Mouse (Mus musculus): ENCODE results near the gene Plb1.

DNA sequence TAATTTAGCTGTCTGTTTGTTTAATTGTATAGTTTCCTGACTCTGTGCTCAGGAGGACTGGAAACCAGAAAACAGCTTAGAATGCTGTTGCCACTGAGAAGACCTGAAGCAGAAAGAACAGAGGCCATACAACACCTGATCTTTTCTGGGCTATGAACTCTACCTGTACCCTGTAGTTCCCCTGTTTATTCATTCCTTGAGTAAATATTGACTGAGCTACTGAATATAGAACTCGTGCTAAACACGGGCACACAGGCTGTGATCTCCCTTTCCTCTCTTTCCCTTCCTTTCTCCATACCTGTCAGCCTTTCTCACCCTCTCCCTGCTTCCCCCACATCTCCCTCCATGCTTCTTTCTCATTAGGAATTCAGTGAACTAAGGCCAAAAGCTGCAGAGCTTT, 168.4 kb downstream of the Plb1 start:
- TF ChIP-seq POLR2A (IDR thresholded peaks at IDR 0.05; ENCODE audit: borderline replicate concordance, extremely low read depth, insufficient read depth, insufficient read length, poor library complexity, severe bottlenecking), result no peak
- no peak for TF ChIP-seq CTCF (IDR thresholded peaks at IDR 0.05; ENCODE audit: borderline replicate concordance, extremely low read depth, insufficient read depth, insufficient read length)

All from brain, embryonic 14.5 days (tissue).